Mouse (Mus musculus): ENCODE results near the gene Tpm1. TPM values are rescaled to one million over a fixed set of nuclear protein-coding genes. Genes with fewer than 3 reads are reported as not detected.
A peak's percentile ranks its signal among the peaks of the same experiment; 100 is the strongest.

The Tpm1 gene
- polyA plus RNA-seq, 2 experiments from 2014 or later = 30.8 to 35.8 TPM

GRCm38 (mm10) chr9:66980458-66980857 is 68.7 kb downstream of the Tpm1 start:
- ATAC-seq = peak; percentile 19

- no peak for ATAC-seq
These were observed 70.7 kb downstream of the Tpm1 start for GRCm38 (mm10) chr9:66978468-66978867.

- no peak for ATAC-seq
These were observed 71.2 kb downstream of the Tpm1 start for GRCm38 (mm10) chr9:66977982-66978381.

GRCm38 (mm10) chr9:66977121-66977520 is 72.1 kb downstream of the Tpm1 start:
- no peak for ATAC-seq

GRCm38 (mm10) chr9:66975239-66975645 is 74.0 kb downstream of the Tpm1 start, which contains the start of gene Lactb:
Gene Lactb, minus strand, starts transcription at chr9:66975484.
- ATAC-seq = peak; percentile 79

- peak; percentile 87 for ATAC-seq
These were observed 74.4 kb downstream of the Tpm1 start for GRCm38 (mm10) chr9:66974721-66975225.

Other genes with a start within 250 kb of the Tpm1 start
- 1 to 10 TPM in 1 of 2 experiments, not detected in 1; 1.2 TPM for gene Aph1c, start 214.7 kb downstream of the Tpm1 start, polyA plus RNA-seq (2017; shearing (Covaris generic))
- gene Rab8b, start 129.7 kb downstream of the Tpm1 start, polyA plus RNA-seq (2017; shearing (Covaris generic)) = 100 to 1,000 TPM; 157 to 180 TPM
- gene Rps27l, start 103.3 kb downstream of the Tpm1 start, polyA plus RNA-seq (2017; shearing (Covaris generic)) = 100 to 1,000 TPM; 217 to 295 TPM
- 1 to 10 TPM; 3.8 to 5.9 TPM for gene Lactb, start 73.9 kb downstream of the Tpm1 start, polyA plus RNA-seq (2017; shearing (Covaris generic))

All from activated CD4-positive, CD25-positive, alpha-beta regulatory T cell, adult 4 months (primary cell).